Mouse (Mus musculus): Measurements from ENCODE around the gene Lrrc32.

Lrrc32 gene

GRCm38 (mm10) chr7:98510961-98511958 lies 22.2 kb downstream of the Lrrc32 start:
- no peak for DNase-seq (ENCODE audit: inconsistent ontology term)

GRCm38 (mm10) chr7:98513251-98513650 lies 24.2 kb downstream of the Lrrc32 start:
- DNase-seq (ENCODE audit: inconsistent ontology term), result no peak

- DNase-seq (ENCODE audit: inconsistent ontology term), result no peak
Observed at GRCm38 (mm10) chr7:98522576-98522975, 33.5 kb downstream of the Lrrc32 start.

- no peak for DNase-seq (ENCODE audit: inconsistent ontology term)
Observed at GRCm38 (mm10) chr7:98523070-98523812, 34.2 kb downstream of the Lrrc32 start.

GRCm38 (mm10) chr7:98523813-98524361 lies 34.8 kb downstream of the Lrrc32 start:
- DNase-seq (ENCODE audit: inconsistent ontology term), result peak; percentile 86

- DNase-seq (ENCODE audit: inconsistent ontology term), result no peak
Observed at GRCm38 (mm10) chr7:98524401-98524800, 35.3 kb downstream of the Lrrc32 start.

- DNase-seq (ENCODE audit: inconsistent ontology term), result no peak
Observed at GRCm38 (mm10) chr7:98524869-98525699, 36.0 kb downstream of the Lrrc32 start.

- no peak for DNase-seq (ENCODE audit: inconsistent ontology term)
Observed at GRCm38 (mm10) chr7:98527085-98527484, 38.0 kb downstream of the Lrrc32 start.

- DNase-seq (ENCODE audit: inconsistent ontology term), result no peak
Observed at GRCm38 (mm10) chr7:98531612-98532011, 42.5 kb downstream of the Lrrc32 start.

- DNase-seq (ENCODE audit: inconsistent ontology term), result no peak
Observed at GRCm38 (mm10) chr7:98532981-98533380, 43.9 kb downstream of the Lrrc32 start.

- no peak for DNase-seq (ENCODE audit: inconsistent ontology term)
Observed at GRCm38 (mm10) chr7:98534432-98534855, 45.4 kb downstream of the Lrrc32 start.

GRCm38 (mm10) chr7:98535191-98535590 lies 46.1 kb downstream of the Lrrc32 start:
- DNase-seq (ENCODE audit: inconsistent ontology term), result no peak

GRCm38 (mm10) chr7:98535882-98536281 lies 46.8 kb downstream of the Lrrc32 start:
- DNase-seq (ENCODE audit: inconsistent ontology term), result no peak

GRCm38 (mm10) chr7:98537210-98537966 lies 48.3 kb downstream of the Lrrc32 start:
- no peak for DNase-seq (ENCODE audit: inconsistent ontology term)

- DNase-seq (ENCODE audit: inconsistent ontology term), result no peak
Observed at GRCm38 (mm10) chr7:98537967-98538573, 49.0 kb downstream of the Lrrc32 start.

- peak; percentile 53 for DNase-seq (ENCODE audit: inconsistent ontology term)
Observed at GRCm38 (mm10) chr7:98540879-98541278, 51.8 kb downstream of the Lrrc32 start.

- DNase-seq (ENCODE audit: inconsistent ontology term), result no peak
Observed at GRCm38 (mm10) chr7:98541564-98541963, 52.5 kb downstream of the Lrrc32 start.

GRCm38 (mm10) chr7:98542267-98542666 lies 53.2 kb downstream of the Lrrc32 start:
- DNase-seq (ENCODE audit: inconsistent ontology term), result no peak

GRCm38 (mm10) chr7:98542731-98543142 lies 53.7 kb downstream of the Lrrc32 start:
- no peak for DNase-seq (ENCODE audit: inconsistent ontology term)

- DNase-seq (ENCODE audit: inconsistent ontology term), result peak; percentile 56
Observed at GRCm38 (mm10) chr7:98543853-98544370, 54.8 kb downstream of the Lrrc32 start.
